Mouse (Mus musculus): Measurements from ENCODE around the gene Nkx1-2.

Nkx1-2 gene

GRCm38 (mm10) chr7:132604720-132605119 lies 5.3 kb upstream of the Nkx1-2 start:
- DNase-seq (ENCODE audit: extremely low spot score): no peak

- no peak for DNase-seq (ENCODE audit: extremely low spot score)
Measured at GRCm38 (mm10) chr7:132600926-132601325, 1.5 kb upstream of the Nkx1-2 start.

GRCm38 (mm10) chr7:132600026-132600425 lies 589 bp upstream of the Nkx1-2 start:
- no peak for DNase-seq (ENCODE audit: extremely low spot score)

GRCm38 (mm10) chr7:132597251-132598041 lies 2.0 kb downstream of the Nkx1-2 start:
- peak; percentile 52 for DNase-seq (ENCODE audit: extremely low spot score)

- no peak for DNase-seq (ENCODE audit: extremely low spot score)
Measured at GRCm38 (mm10) chr7:132596557-132597250, 2.7 kb downstream of the Nkx1-2 start.

- no peak for DNase-seq (ENCODE audit: extremely low spot score)
Measured at GRCm38 (mm10) chr7:132595787-132596186, 3.6 kb downstream of the Nkx1-2 start.

- DNase-seq (ENCODE audit: extremely low spot score): no peak
Measured at GRCm38 (mm10) chr7:132594325-132594724, 5.1 kb downstream of the Nkx1-2 start.

GRCm38 (mm10) chr7:132593762-132594161 lies 5.7 kb downstream of the Nkx1-2 start:
- no peak for DNase-seq (ENCODE audit: extremely low spot score)

- DNase-seq (ENCODE audit: extremely low spot score): no peak
Measured at GRCm38 (mm10) chr7:132589610-132590009, 9.8 kb downstream of the Nkx1-2 start.

GRCm38 (mm10) chr7:132587167-132587566 lies 12.3 kb downstream of the Nkx1-2 start:
- DNase-seq (ENCODE audit: extremely low spot score): no peak

- DNase-seq (ENCODE audit: extremely low spot score): no peak
Measured at GRCm38 (mm10) chr7:132585695-132586491, 13.5 kb downstream of the Nkx1-2 start.

GRCm38 (mm10) chr7:132581441-132581840 lies 18.0 kb downstream of the Nkx1-2 start:
- DNase-seq (ENCODE audit: extremely low spot score): no peak

- DNase-seq (ENCODE audit: extremely low spot score): no peak
Measured at GRCm38 (mm10) chr7:132580511-132580910, 18.9 kb downstream of the Nkx1-2 start.

- no peak for DNase-seq (ENCODE audit: extremely low spot score)
Measured at GRCm38 (mm10) chr7:132576891-132577290, 22.5 kb downstream of the Nkx1-2 start.

- DNase-seq (ENCODE audit: extremely low spot score): peak; percentile 93
Measured at GRCm38 (mm10) chr7:132576116-132576650, 23.3 kb downstream of the Nkx1-2 start, which contains the start of gene Oat. Oat (minus strand) TSS chr7:132576398.

- DNase-seq (ENCODE audit: extremely low spot score): peak; percentile 85
Measured at GRCm38 (mm10) chr7:132575623-132576022, 23.8 kb downstream of the Nkx1-2 start.

- DNase-seq (ENCODE audit: extremely low spot score): no peak
Measured at GRCm38 (mm10) chr7:132574646-132575045, 24.8 kb downstream of the Nkx1-2 start.

GRCm38 (mm10) chr7:132573205-132573604 lies 26.2 kb downstream of the Nkx1-2 start:
- DNase-seq (ENCODE audit: extremely low spot score): no peak

- DNase-seq (ENCODE audit: extremely low spot score): no peak
Measured at GRCm38 (mm10) chr7:132572738-132573137, 26.7 kb downstream of the Nkx1-2 start.

- no peak for DNase-seq (ENCODE audit: extremely low spot score)
Measured at GRCm38 (mm10) chr7:132571481-132571880, 28.0 kb downstream of the Nkx1-2 start.

- no peak for DNase-seq (ENCODE audit: extremely low spot score)
Measured at GRCm38 (mm10) chr7:132570071-132570470, 29.4 kb downstream of the Nkx1-2 start.

- DNase-seq (ENCODE audit: extremely low spot score): no peak
Measured at GRCm38 (mm10) chr7:132568817-132569216, 30.6 kb downstream of the Nkx1-2 start.
